Mouse (Mus musculus) layer of hippocampus, adult 8-10 months (tissue): ENCODE measurements at regions not wholly inside any gene's neighbourhood (a gene's known extent, or its start where the extent isn't known, plus 50 kb on each side); places are given as distances from the start of the nearest gene placed in this dataset.

Experiments used
- DNase-seq, 2 experiments: peaks; one replicate each; pipeline ENCODE4 v3.0.0; 2022; ENCODE audit warnings: low spot score in 2 of 2

GRCm38 (mm10) chr6:84436716-84437115, 157.0 kb downstream of the Cyp26b1 start:
- no peak for DNase-seq

DNA sequence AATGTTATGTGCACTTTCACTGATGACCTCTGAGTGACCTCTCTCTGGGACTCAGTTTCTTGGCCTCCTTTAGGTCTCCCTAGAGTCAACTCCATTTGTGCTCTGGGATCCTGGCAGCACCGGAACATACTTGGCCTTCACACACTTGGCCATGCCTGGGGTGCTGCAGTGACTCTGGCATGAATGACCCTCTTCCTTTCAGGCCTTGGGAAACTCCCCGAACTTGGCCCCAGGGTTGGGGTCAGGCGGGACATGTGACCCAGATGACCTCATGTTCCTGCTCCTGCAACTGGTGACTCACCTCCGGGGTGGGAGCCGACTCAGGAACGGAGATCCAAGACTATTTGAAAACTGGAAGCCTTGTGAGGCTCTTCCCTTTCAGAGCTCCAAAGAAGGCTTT, 159.2 kb downstream of the Cyp26b1 start:
- DNase-seq = no peak

DNA sequence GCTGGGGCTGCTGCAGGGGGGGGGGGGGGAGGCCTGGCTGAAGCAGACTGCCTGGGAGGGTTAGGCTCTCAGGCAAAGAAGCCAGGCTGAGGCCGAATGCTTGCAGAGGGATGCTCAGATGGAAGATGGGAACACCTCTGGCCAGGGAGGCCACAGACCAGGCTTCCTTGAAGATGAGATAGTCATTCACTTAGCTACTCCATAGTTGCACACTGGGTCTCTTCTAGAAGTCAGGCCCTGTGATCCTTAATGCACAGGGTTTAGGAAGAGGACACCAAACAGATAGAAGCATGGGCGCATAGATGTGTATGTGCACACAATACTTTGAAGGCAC, 162.1 kb downstream of the Cyp26b1 start:
- DNase-seq = no peak

DNA sequence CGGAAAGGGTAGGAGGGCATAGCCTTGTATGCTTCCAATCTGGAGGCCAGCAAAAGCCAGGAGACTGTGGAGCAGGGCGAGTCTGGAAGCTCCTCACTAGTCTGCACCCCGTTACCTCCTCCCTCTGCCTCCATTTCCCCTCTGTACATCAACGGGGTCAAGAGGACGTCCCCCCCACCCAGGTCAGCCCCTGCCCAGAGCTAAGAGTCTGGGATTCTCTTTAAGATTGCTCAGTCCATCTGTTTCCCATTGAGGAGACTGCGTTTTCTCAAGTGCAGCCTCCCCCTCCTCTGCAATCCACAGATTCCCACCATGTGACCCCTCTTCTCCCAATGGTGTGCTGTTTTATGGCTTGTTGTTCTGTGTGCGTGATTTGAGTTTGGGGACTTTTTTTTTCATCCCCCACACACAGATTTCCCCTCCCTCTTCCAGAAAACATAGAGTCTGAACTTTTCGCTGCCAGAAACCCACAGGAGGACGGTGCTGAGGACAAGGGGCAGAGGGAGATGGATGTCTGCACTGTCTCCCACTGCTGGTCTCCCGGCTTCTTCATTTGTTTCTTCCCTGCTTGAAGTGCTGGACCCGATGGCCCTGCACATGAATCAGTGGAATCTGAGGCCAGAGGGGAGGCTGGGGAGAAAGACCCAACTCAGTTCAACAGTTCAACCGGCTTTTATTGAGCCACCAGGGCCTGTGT, 162.6 kb downstream of the Cyp26b1 start:
- DNase-seq = no peak

DNA sequence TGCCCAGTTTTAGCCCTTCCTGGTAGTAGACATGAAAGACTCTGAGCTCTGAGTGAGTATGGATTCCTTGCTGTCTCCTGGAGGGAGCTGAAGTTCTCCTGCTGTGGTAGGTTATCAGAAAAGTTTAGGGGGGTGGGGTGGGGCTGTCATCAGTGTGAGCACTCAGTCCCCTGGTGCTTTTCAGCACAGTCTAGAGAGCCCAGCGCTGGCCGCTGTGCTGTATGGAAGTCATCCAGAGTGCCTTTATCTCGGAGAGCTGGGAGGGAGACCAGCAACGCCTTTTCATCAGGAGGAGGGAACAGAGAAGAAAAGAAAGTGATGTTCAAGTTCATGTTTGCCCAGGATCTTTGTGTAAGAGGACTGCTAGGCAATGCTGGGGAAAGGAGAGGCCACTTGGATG, 163.6 kb downstream of the Cyp26b1 start:
- no peak for DNase-seq

- DNase-seq = peak; percentile 60 to 67
Measured at GRCm38 (mm10) chr6:84429247-84429646, 164.5 kb downstream of the Cyp26b1 start.

GRCm38 (mm10) chr6:84426691-84427090, 167.0 kb downstream of the Cyp26b1 start:
- no peak for DNase-seq

DNA sequence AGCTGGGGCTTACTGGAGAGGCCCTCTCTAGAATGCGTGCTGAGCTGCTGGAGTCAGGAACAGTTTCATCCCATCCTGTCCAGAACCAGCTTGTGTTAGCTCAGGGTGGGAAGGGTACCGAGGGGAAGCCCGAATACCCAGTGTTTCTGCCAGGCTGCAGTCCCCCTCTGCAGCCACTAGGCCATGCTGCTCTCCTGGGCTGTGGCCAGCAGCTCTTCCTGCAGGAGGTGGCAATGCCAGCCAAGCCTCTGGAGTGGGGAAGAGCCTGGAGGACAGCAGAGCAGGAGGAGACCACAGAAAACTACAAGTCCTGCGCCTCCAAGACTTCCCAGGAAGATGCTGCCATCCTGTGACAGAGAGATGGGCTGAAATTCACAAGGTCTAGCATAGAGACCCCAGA, 167.9 kb downstream of the Cyp26b1 start:
- DNase-seq = peak in 1 of 2 experiments; percentile 24

DNA sequence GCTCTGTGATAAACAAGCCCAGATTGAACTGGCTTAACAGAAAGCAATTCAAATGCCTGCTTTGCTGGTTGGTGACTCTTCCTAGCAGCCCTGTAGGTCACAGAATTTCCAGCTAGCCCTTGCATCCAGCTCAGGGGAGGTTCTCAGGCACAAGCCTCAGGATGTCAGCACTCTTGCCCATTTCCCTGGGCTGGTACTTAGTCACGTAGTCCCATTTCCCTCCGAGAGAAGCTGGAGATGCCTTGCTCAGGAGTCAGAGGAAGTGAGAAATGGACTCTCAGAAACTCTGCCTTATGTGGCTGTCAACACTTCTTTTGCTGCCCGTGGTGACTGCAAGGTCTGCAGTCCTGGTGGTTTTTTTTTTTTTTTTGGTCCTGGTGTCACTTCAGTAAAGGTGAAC, 170.8 kb downstream of the Cyp26b1 start:
- DNase-seq = no peak

- no peak for DNase-seq
Measured at GRCm38 (mm10) chr6:84419691-84420090, 174.0 kb downstream of the Cyp26b1 start.

DNA sequence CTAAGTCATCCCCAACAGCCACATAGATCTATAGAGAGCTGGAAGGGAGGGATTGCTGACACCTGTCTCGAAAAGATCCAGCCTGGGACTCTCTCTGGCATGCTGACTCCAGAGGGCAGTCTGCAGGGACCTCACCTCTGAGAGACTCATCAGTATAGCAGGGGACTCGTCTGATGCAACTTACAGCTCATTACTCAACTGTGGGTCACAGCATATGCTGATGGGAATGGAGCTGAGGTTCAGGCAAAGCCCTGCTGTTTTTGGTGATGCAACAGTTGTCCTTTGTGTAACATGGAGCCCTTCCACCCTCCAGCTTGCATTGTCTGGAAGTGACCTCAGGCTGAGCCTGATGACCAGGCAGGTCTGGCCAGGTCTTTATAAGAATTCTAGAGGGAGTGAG, 174.4 kb downstream of the Cyp26b1 start:
- DNase-seq = no peak

- DNase-seq = no peak
Measured at GRCm38 (mm10) chr6:84416992-84417636, 176.6 kb downstream of the Cyp26b1 start.

GRCm38 (mm10) chr6:84414400-84414799, 179.3 kb downstream of the Cyp26b1 start:
- no peak for DNase-seq

GRCm38 (mm10) chr6:84409863-84410513, 183.7 kb downstream of the Cyp26b1 start:
- no peak for DNase-seq

DNA sequence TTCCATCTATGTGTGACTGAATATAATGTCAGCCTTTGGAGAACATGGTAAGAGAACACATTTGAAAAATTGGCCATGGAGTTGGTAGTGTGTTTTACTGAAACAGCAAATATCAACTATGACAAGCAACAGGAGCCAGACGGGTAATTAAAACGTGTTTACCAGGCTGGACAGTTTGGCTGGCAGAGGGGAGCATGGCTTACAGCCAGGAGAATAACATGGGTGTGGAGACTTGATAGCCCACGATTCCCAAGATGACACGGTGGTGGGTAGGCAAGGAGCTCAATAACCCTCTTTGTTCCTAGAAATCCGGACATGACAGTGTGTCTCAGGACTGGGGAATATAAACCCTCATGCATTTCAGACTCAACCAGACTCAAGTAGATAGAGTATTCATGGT, 185.2 kb downstream of the Cyp26b1 start:
- no peak for DNase-seq

GRCm38 (mm10) chr6:84407773-84408172, 185.9 kb downstream of the Cyp26b1 start:
- peak; percentile 23 to 49 for DNase-seq

- DNase-seq = no peak
Measured at GRCm38 (mm10) chr6:84404695-84405094, 189.0 kb downstream of the Cyp26b1 start.

DNA sequence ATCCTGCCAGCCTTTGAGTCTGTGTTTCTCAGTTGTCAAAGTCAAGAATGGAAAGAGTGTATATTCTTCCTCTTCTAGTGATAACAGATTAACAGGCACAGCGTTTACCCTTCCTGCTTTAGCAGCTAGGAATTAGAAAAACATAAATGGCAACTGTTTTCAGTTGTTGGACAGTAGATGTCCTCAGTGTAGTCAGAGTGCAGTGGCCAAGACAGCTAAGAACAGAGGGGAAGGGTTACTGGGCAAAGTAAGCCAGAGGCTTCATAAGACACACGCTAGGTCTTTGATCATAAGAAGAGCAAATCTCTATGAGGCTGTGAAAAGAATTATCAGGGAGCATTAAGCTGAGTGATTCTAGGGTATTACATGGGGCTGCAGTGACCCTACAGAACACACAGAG, 191.3 kb downstream of the Cyp26b1 start:
- no peak for DNase-seq

GRCm38 (mm10) chr6:84394496-84395090, 199.1 kb downstream of the Cyp26b1 start:
- DNase-seq = no peak

GRCm38 (mm10) chr6:84393519-84394231, 200.0 kb downstream of the Cyp26b1 start:
- DNase-seq = no peak

- no peak for DNase-seq
Measured at GRCm38 (mm10) chr6:84392752-84393511, 200.8 kb downstream of the Cyp26b1 start.
